Mouse (Mus musculus): ENCODE results near the gene Galnt10. TPM values are rescaled to one million over a fixed set of nuclear protein-coding genes. Genes with fewer than 3 reads are reported as not detected.

Gene Galnt10
- polyA plus RNA-seq, 1 experiment: 27.2 TPM

DNA sequence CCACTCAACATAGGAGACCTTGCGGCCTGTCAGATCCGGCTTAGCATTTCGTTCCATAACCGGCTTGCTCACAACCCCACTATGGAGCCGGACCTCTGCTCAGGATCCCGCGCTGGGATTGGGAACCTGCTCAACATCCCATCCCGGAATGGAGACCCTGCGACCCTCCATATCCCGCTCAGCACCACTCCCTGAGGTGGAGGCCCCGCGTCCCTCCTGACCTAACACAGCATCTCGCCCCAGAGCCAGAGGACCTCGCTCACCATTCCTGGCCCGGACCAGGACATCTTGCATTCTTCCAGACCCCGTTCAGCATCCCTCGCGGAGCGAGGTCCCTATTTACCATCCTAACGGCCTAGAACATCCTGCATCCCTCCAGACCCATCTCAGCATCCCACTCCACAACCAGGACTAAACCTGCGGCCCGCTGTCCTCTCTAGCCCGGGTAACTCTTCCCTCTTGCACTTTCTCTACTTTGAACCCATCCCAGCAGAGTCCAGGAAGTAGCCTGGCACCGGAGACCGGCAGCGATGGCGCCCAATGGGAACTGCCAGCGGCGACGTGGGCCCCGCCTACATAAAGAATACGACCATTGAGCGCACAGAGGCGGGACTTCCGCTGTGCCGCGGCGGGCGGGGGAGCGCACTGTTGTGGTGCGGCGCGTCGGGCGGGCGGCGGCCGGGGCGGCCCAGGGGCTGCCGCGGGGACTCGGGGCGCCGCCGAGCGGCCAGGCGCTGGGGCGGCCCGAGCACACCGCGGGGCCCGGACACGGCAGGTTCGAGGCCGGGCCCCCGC, 155.9 kb downstream of the Galnt10 start, which contains the start of gene Sap30l:
Sap30l (plus strand) TSS at position 667 of the 795 bp plus-strand sequence.
- Histone ChIP-seq H3K79me2 (ENCODE audit: control insufficient read depth, insufficient read depth) (peaks cover 4% of the 10 kb centered on the region), H3K4me3 (peak within 1 kb of the TSS; percentile 71), H3ac (ENCODE audit: control insufficient read depth, insufficient read length) (peak within 1 kb of the TSS; percentile 93), H3K27me3 (ENCODE audit: control insufficient read depth, insufficient read depth, insufficient read length) (no peaks in the 10 kb centered on the region), H3K4me2 (ENCODE audit: low read depth) (peak within 1 kb of the TSS; percentile 92), H3K36me3 (ENCODE audit: control insufficient read depth, insufficient read depth) (no peaks in the 10 kb centered on the region)
- peak; percentile 65 for TF ChIP-seq POLR2A (IDR thresholded peaks at IDR 0.05; ENCODE audit: insufficient read length, low read depth)
- no peak for TF ChIP-seq MYOG (IDR thresholded peaks at IDR 0.05; ENCODE audit: control insufficient read depth in 1 of 3, insufficient read depth in 1 of 3, insufficient read length in 2 of 3, low read depth in 2 of 3)

- Histone ChIP-seq H3K36me3 (ENCODE audit: control insufficient read depth, insufficient read depth) (no peaks in the 10 kb centered on the region), H3K4me3 (peak overlapping the region; percentile 71), H3K4me2 (ENCODE audit: low read depth) (peak overlapping the region; percentile 69), H3K79me2 (ENCODE audit: control insufficient read depth, insufficient read depth) (peaks cover 4% of the 10 kb centered on the region), H3K27me3 (ENCODE audit: control insufficient read depth, insufficient read depth, insufficient read length) (no peaks in the 10 kb centered on the region), H3ac (ENCODE audit: control insufficient read depth, insufficient read length) (peak overlapping the region; percentile 93)
- TF ChIP-seq POLR2A (IDR thresholded peaks at IDR 0.05; ENCODE audit: insufficient read length, low read depth) (peak; percentile 5), TCF3 (IDR thresholded peaks at IDR 0.05; ENCODE audit: insufficient read length, low read depth) (no peak)
These were observed 156.7 kb downstream of the Galnt10 start for GRCm38 (mm10) chr11:57801766-57802510.

GRCm38 (mm10) chr11:57802511-57802870, 157.2 kb downstream of the Galnt10 start:
- H3K4me2 ChIP-seq (ENCODE audit: low read depth): peak overlapping the region; percentile 69
- no peak for TF ChIP-seq TCF3 (IDR thresholded peaks at IDR 0.05; ENCODE audit: insufficient read length, low read depth)
- no peak for TF ChIP-seq MYOG (IDR thresholded peaks at IDR 0.05; ENCODE audit: control insufficient read depth in 1 of 3, insufficient read depth in 1 of 3, insufficient read length in 2 of 3, low read depth in 2 of 3)
- no peak for TF ChIP-seq MAX (IDR thresholded peaks at IDR 0.05; ENCODE audit: low read depth)
- no peak for TF ChIP-seq MYOD1 (IDR thresholded peaks at IDR 0.05; ENCODE audit: control insufficient read depth in 1 of 3, insufficient read length in 2 of 3, low read depth in 2 of 3)
- TF ChIP-seq REST (IDR thresholded peaks at IDR 0.05; ENCODE audit: insufficient read depth, insufficient read length): no peak
- TF ChIP-seq USF1 (IDR thresholded peaks at IDR 0.05; ENCODE audit: low read depth): no peak
- no peak for TF ChIP-seq CEBPB (IDR thresholded peaks at IDR 0.05; ENCODE audit: insufficient read depth, poor library complexity, severe bottlenecking)
- no peak for TF ChIP-seq POLR2AphosphoS2 (IDR thresholded peaks at IDR 0.05; ENCODE audit: insufficient read length, low read depth)
- no peak for TF ChIP-seq TCF12 (IDR thresholded peaks at IDR 0.05; ENCODE audit: insufficient read depth, poor library complexity, severe bottlenecking)
- TF ChIP-seq SRF (IDR thresholded peaks at IDR 0.05; ENCODE audit: control insufficient read depth, insufficient read length, low read depth): no peak
- TF ChIP-seq E2F4 (IDR thresholded peaks at IDR 0.05; ENCODE audit: insufficient read depth): no peak
- no peak for TF ChIP-seq POLR2A (IDR thresholded peaks at IDR 0.05; ENCODE audit: insufficient read length, low read depth)
- peak overlapping the region; percentile 71 for H3K4me3 ChIP-seq
- H3K27me3 ChIP-seq (ENCODE audit: control insufficient read depth, insufficient read depth, insufficient read length): no peaks in the 10 kb centered on the region
- peak overlapping the region; percentile 93 for H3ac ChIP-seq (ENCODE audit: control insufficient read depth, insufficient read length)
- H3K36me3 ChIP-seq (ENCODE audit: control insufficient read depth, insufficient read depth): no peaks in the 10 kb centered on the region
- H3K79me2 ChIP-seq (ENCODE audit: control insufficient read depth, insufficient read depth): peaks cover 4% of the 10 kb centered on the region

DNA sequence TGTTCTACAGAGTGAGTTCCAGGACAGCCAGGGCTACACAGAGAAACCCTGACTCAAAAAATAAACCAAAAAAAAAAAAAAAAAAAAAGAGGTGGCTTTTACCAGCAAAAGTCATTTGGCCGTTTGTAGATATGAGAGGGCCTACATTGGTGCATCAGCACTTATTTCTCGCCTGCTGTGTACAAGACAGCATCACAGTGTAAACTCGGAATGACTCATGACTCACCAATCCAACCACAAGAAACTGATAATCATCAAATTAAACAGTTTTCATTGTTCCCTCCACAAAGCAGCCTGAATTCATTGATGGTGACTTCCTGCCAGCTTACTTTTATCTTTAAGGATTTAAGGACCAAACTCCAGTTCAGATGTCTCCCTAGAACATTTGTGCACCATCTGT, 159.8 kb downstream of the Galnt10 start:
- no peaks in the 10 kb centered on the region for H3K27me3 ChIP-seq (ENCODE audit: control insufficient read depth, insufficient read depth, insufficient read length)
- H3K4me2 ChIP-seq (ENCODE audit: low read depth): no peak overlapping the region
- peaks cover 4% of the 10 kb centered on the region for H3K79me2 ChIP-seq (ENCODE audit: control insufficient read depth, insufficient read depth)
- no peak overlapping the region for H3ac ChIP-seq (ENCODE audit: control insufficient read depth, insufficient read length)
- peaks cover 2% of the 10 kb centered on the region for H3K36me3 ChIP-seq (ENCODE audit: control insufficient read depth, insufficient read depth)
- no peak overlapping the region for H3K4me3 ChIP-seq
- TF ChIP-seq POLR2A (IDR thresholded peaks at IDR 0.05; ENCODE audit: insufficient read length, low read depth) (no peak), E2F4 (IDR thresholded peaks at IDR 0.05; ENCODE audit: insufficient read depth) (no peak), SRF (IDR thresholded peaks at IDR 0.05; ENCODE audit: control insufficient read depth, insufficient read length, low read depth) (no peak), TCF12 (IDR thresholded peaks at IDR 0.05; ENCODE audit: insufficient read depth, poor library complexity, severe bottlenecking) (no peak), USF1 (IDR thresholded peaks at IDR 0.05; ENCODE audit: low read depth) (no peak), MAX (IDR thresholded peaks at IDR 0.05; ENCODE audit: low read depth) (no peak), POLR2AphosphoS2 (IDR thresholded peaks at IDR 0.05; ENCODE audit: insufficient read length, low read depth) (no peak)

- no peak for TF ChIP-seq TCF3 (IDR thresholded peaks at IDR 0.05; ENCODE audit: insufficient read length, low read depth)
- H3K36me3 ChIP-seq (ENCODE audit: control insufficient read depth, insufficient read depth): peaks cover 3% of the 10 kb centered on the region
These were observed 163.9 kb downstream of the Galnt10 start for GRCm38 (mm10) chr11:57809017-57809731.

More at GRCm38 (mm10) chr11:57809017-57809731, 163.9 kb downstream of the Galnt10 start:
- Histone ChIP-seq H3ac (ENCODE audit: control insufficient read depth, insufficient read length) (no peak overlapping the region), H3K4me2 (ENCODE audit: low read depth) (no peak overlapping the region), H3K4me3 (no peak overlapping the region), H3K27me3 (ENCODE audit: control insufficient read depth, insufficient read depth, insufficient read length) (no peaks in the 10 kb centered on the region), H3K79me2 (ENCODE audit: control insufficient read depth, insufficient read depth) (no peaks in the 10 kb centered on the region)

Measured in myocyte (in vitro differentiated cells).